Mouse (Mus musculus) brain, embryonic 14.5 days (tissue): Measurements from ENCODE around the gene Sorbs1.

Source experiments
- CTCF ChIP-seq: fragments of 200-500 bp; IDR thresholded peaks from 2 replicates; pipeline ENCODE4 v1.5.1; 2012; ENCODE audit warnings: inconsistent platforms, mild to moderate bottlenecking, moderate library complexity, borderline replicate concordance; ENCODE audit not compliant: insufficient read depth, insufficient read length; ENCODE audit errors: extremely low read depth
- POLR2A ChIP-seq: fragments of 200-500 bp; IDR thresholded peaks from 2 replicates; pipeline ENCODE4 v1.6.1; 2012; ENCODE audit warnings: mild to moderate bottlenecking, inconsistent platforms, borderline replicate concordance; ENCODE audit not compliant: poor library complexity, insufficient read depth, insufficient read length, severe bottlenecking; ENCODE audit errors: extremely low read depth

GRCm38 (mm10) chr19:40255561-40255960 is 258.0 kb downstream of the Sorbs1 start:
- TF ChIP-seq CTCF (no peak), POLR2A (no peak)
